Mouse (Mus musculus) midbrain, embryonic 11.5 days (tissue): ENCODE results near the gene Zpbp2. TPM values are rescaled to one million over a fixed set of nuclear protein-coding genes. Genes with fewer than 3 reads are reported as not detected.

Experiments
- ATAC-seq: fragments of 200-750 bp; cut with Nextera tagmentation; 2 replicates; pipeline ENCODE4 v1.8.0; 2017; ENCODE audit warnings: moderate TSS enrichment, moderate library complexity; ENCODE audit not compliant: low FRiP score
- DNase-seq: peaks from one replicate; pipeline ENCODE4 v3.0.0; 2015; ENCODE audit warnings: low spot score; ENCODE audit errors: missing footprints
- H3K27ac ChIP-seq: fragments of 300-500 bp; sonication (generic); 2 replicates; pipeline ENCODE4 v1.5.1; 2014; ENCODE audit warnings: low read depth, low read length
- H3K27me3 ChIP-seq: fragments of 300-500 bp; sonication (generic); 2 replicates; pipeline ENCODE4 v1.6.1; 2014; ENCODE audit warnings: mild to moderate bottlenecking, low read length, moderate library complexity, mixed read lengths; ENCODE audit not compliant: control insufficient read depth, insufficient read depth
- H3K36me3 ChIP-seq: fragments of 300-500 bp; sonication (generic); 2 replicates; pipeline ENCODE4 v1.6.1; 2014; ENCODE audit warnings: mild to moderate bottlenecking, low read length, moderate library complexity, mixed read lengths; ENCODE audit not compliant: control insufficient read depth, insufficient read depth
- H3K4me1 ChIP-seq: fragments of 300-500 bp; sonication (generic); 2 replicates; pipeline ENCODE4 v1.6.1; 2014; ENCODE audit warnings: low read length; ENCODE audit not compliant: control insufficient read depth, insufficient read depth
- H3K4me2 ChIP-seq: fragments of 300-500 bp; sonication (generic); 2 replicates; pipeline ENCODE4 v1.6.1; 2014; ENCODE audit warnings: mild to moderate bottlenecking, moderate library complexity
- H3K4me3 ChIP-seq: fragments of 300-500 bp; sonication (generic); 2 replicates; pipeline ENCODE4 v1.5.1; 2014; ENCODE audit warnings: low read depth, low read length
- H3K9ac ChIP-seq: fragments of 300-500 bp; sonication (generic); 2 replicates; pipeline ENCODE4 v1.6.1; 2014; ENCODE audit warnings: low read length
- H3K9me3 ChIP-seq: fragments of 300-500 bp; sonication (generic); 2 replicates; pipeline ENCODE4 v1.6.1; 2016; ENCODE audit warnings: low read length; ENCODE audit not compliant: control insufficient read depth
- WGBS: fragments of 180-500 bp; shearing (Covaris S2); extraction: QIAGEN DNeasy Blood & Tissue Kit; methylation state at CpG from one replicate; pipeline ENCODE4 v1.1.7; 2014; 5-methylcytosine and 5-hydroxymethylcytosine counted together
- polyA plus RNA-seq: library from polyadenylated mRNA; unstranded; fragments of >200 nt; fragmentation: Nextera tagmentation; extraction: Ambion mirVana; gene quantifications from 2 replicates; pipeline ENCODE4 v1.2.1, GENCODE M21; 2014

Zpbp2 gene
- polyA plus RNA-seq, 1 experiment from 2014 or later: 0.23 TPM

- DNase-seq (no peak), ATAC-seq (no peak)
- H3K9me3 ChIP-seq: no peaks in the 10 kb centered on the region
- WGBS: 92% methylated on average over 6 of the region's 6 CpGs
- H3K27me3 ChIP-seq: no peaks in the 10 kb centered on the region
- no peak overlapping the region for H3K27ac ChIP-seq
- no peak overlapping the region; the same call in 1 of the 2 replicates for H3K9ac ChIP-seq
- no peak overlapping the region for H3K4me2 ChIP-seq
- peaks cover 2% of the 10 kb centered on the region; the same call in 1 of the 2 replicates for H3K36me3 ChIP-seq
- H3K4me1 ChIP-seq: peaks cover 24% of the 10 kb centered on the region
- H3K4me3 ChIP-seq: no peak overlapping the region
These were observed 33.8 kb downstream of the Zpbp2 start for GRCm38 (mm10) chr11:98584629-98585177.

GRCm38 (mm10) chr11:98586087-98586891 is 35.4 kb downstream of the Zpbp2 start:
- 1% methylated on average over 22 of the region's 22 CpGs for WGBS
- Histone ChIP-seq H3K36me3 (peaks cover 2% of the 10 kb centered on the region; the same call in 1 of the 2 replicates), H3K27ac (peak overlapping the region; percentile 79), H3K4me1 (peaks cover 24% of the 10 kb centered on the region), H3K4me3 (peak overlapping the region; percentile 85), H3K9ac (peak overlapping the region; percentile 89), H3K4me2 (peak overlapping the region; percentile 86), H3K9me3 (no peaks in the 10 kb centered on the region), H3K27me3 (no peaks in the 10 kb centered on the region)
- ATAC-seq (peak; percentile 47), DNase-seq (peak; percentile 84)

- no peaks in the 10 kb centered on the region for H3K27me3 ChIP-seq
- under 1% methylated on average over 49 of the region's 49 CpGs for WGBS
- ATAC-seq (peak; percentile 94), DNase-seq (peak; percentile 100)
- H3K4me2 ChIP-seq: peak within 1 kb of the TSS; percentile 86
- H3K4me3 ChIP-seq: peak within 1 kb of the TSS; percentile 85
- peak within 1 kb of the TSS; percentile 89 for H3K9ac ChIP-seq
- peak within 1 kb of the TSS; percentile 79 for H3K27ac ChIP-seq
- H3K36me3 ChIP-seq: peaks cover 2% of the 10 kb centered on the region; the same call in 1 of the 2 replicates
- no peaks in the 10 kb centered on the region for H3K9me3 ChIP-seq
- peaks cover 24% of the 10 kb centered on the region for H3K4me1 ChIP-seq
These were observed 36.1 kb downstream of the Zpbp2 start, which contains the start of gene Ormdl3 for GRCm38 (mm10) chr11:98586892-98587563. TSS of gene Ormdl3 (minus strand) at chr11:98587368.

GRCm38 (mm10) chr11:98587684-98588546 is 37.0 kb downstream of the Zpbp2 start:
- Histone ChIP-seq H3K27ac (no peak overlapping the region; the same call in 1 of the 2 replicates), H3K9me3 (no peaks in the 10 kb centered on the region), H3K4me1 (peaks cover 24% of the 10 kb centered on the region), H3K9ac (peak overlapping the region; percentile 17), H3K36me3 (peaks cover under 1% of the 10 kb centered on the region; the same call in 1 of the 2 replicates), H3K4me2 (peak overlapping the region; percentile 40), H3K27me3 (no peaks in the 10 kb centered on the region), H3K4me3 (peak overlapping the region; percentile 85)
- ATAC-seq: peak; percentile 23
- peak; percentile 91 for DNase-seq
- 5% methylated on average over 20 of the region's 20 CpGs for WGBS

- H3K4me2 ChIP-seq: no peak overlapping the region
- ATAC-seq (no peak), DNase-seq (no peak)
- H3K36me3 ChIP-seq: no peaks in the 10 kb centered on the region
- no peaks in the 10 kb centered on the region for H3K9me3 ChIP-seq
- H3K4me1 ChIP-seq: peaks cover 24% of the 10 kb centered on the region
- H3K27ac ChIP-seq: no peak overlapping the region
- 74% methylated on average over 6 of the region's 6 CpGs for WGBS
- H3K27me3 ChIP-seq: no peaks in the 10 kb centered on the region
- no peak overlapping the region for H3K9ac ChIP-seq
- H3K4me3 ChIP-seq: no peak overlapping the region
These were observed 38.0 kb downstream of the Zpbp2 start for GRCm38 (mm10) chr11:98588833-98589281.

- Histone ChIP-seq H3K4me2 (no peak overlapping the region), H3K9ac (no peak overlapping the region), H3K27me3 (no peaks in the 10 kb centered on the region), H3K4me3 (no peak overlapping the region), H3K27ac (no peak overlapping the region), H3K4me1 (peaks cover 24% of the 10 kb centered on the region), H3K36me3 (no peaks in the 10 kb centered on the region), H3K9me3 (no peaks in the 10 kb centered on the region)
- no peak for ATAC-seq
- DNase-seq: no peak
- WGBS: 91% methylated on average over 8 of the region's 8 CpGs
These were observed 38.4 kb downstream of the Zpbp2 start for GRCm38 (mm10) chr11:98589306-98589705.

- H3K9ac ChIP-seq: no peak overlapping the region
- no peaks in the 10 kb centered on the region for H3K36me3 ChIP-seq
- H3K4me1 ChIP-seq: peaks cover 18% of the 10 kb centered on the region
- H3K9me3 ChIP-seq: no peaks in the 10 kb centered on the region
- WGBS: 75% methylated on average over 19 of the region's 19 CpGs
- no peak overlapping the region for H3K4me2 ChIP-seq
- ATAC-seq (no peak), DNase-seq (no peak)
- H3K4me3 ChIP-seq: no peak overlapping the region
- no peaks in the 10 kb centered on the region for H3K27me3 ChIP-seq
- H3K27ac ChIP-seq: no peak overlapping the region
These were observed 39.9 kb downstream of the Zpbp2 start for GRCm38 (mm10) chr11:98590548-98591445.

- Histone ChIP-seq H3K36me3 (no peaks in the 10 kb centered on the region), H3K4me1 (no peaks in the 10 kb centered on the region), H3K9ac (no peak overlapping the region), H3K4me3 (no peak overlapping the region), H3K27ac (no peak overlapping the region), H3K9me3 (no peaks in the 10 kb centered on the region), H3K27me3 (no peaks in the 10 kb centered on the region), H3K4me2 (no peak overlapping the region)
- ATAC-seq (no peak), DNase-seq (no peak)
- WGBS: 82% methylated on average over 6 of the region's 6 CpGs
These were observed 44.1 kb downstream of the Zpbp2 start for GRCm38 (mm10) chr11:98595021-98595420.
